Mouse (Mus musculus) embryonic facial prominence, embryonic 15.5 days (tissue): ENCODE measurements around the gene Angptl7. TPM values are rescaled to one million over a fixed set of nuclear protein-coding genes. Genes with fewer than 3 reads are reported as not detected.
A peak's percentile ranks its signal among the peaks of the same experiment; 100 is the strongest.

ENCODE experiments used
- ATAC-seq: fragments of 200-750 bp; cut with Nextera tagmentation; 2 replicates; pipeline ENCODE4 v1.8.0; 2017; ENCODE audit warnings: low read depth, moderate TSS enrichment; ENCODE audit not compliant: insufficient number of reproducible peaks, low FRiP score, low TSS enrichment
- H3K27ac ChIP-seq: fragments of 300-500 bp; sonication (generic); replicated peaks from 2 replicates; pipeline ENCODE4 v1.5.1; 2015; ENCODE audit warnings: mild to moderate bottlenecking, inconsistent platforms
- H3K27me3 ChIP-seq: fragments of 300-500 bp; sonication (generic); 2 replicates; pipeline ENCODE4 v1.6.1; 2015; ENCODE audit warnings: inconsistent platforms
- H3K36me3 ChIP-seq: fragments of 300-500 bp; sonication (generic); 2 replicates; pipeline ENCODE4 v1.6.1; 2015; ENCODE audit warnings: mild to moderate bottlenecking, inconsistent platforms
- H3K4me1 ChIP-seq: fragments of 300-500 bp; sonication (generic); 2 replicates; pipeline ENCODE4 v1.6.1; 2015; ENCODE audit warnings: inconsistent platforms
- H3K4me2 ChIP-seq: fragments of 300-500 bp; sonication (generic); replicated peaks from 2 replicates; pipeline ENCODE4 v1.6.1; 2015; ENCODE audit warnings: mild to moderate bottlenecking, inconsistent platforms
- H3K4me3 ChIP-seq: fragments of 300-500 bp; sonication (generic); replicated peaks from 2 replicates; pipeline ENCODE4 v1.5.1; 2015; ENCODE audit warnings: mild to moderate bottlenecking, inconsistent platforms
- H3K9ac ChIP-seq: fragments of 300-500 bp; sonication (generic); 2 replicates; pipeline ENCODE4 v1.6.1; 2015; ENCODE audit warnings: inconsistent platforms
- H3K9me3 ChIP-seq: fragments of 300-500 bp; sonication (generic); replicated peaks from 2 replicates; pipeline ENCODE4 v1.6.1; 2016; ENCODE audit warnings: inconsistent platforms
- WGBS: fragments of 180-500 bp; shearing (Covaris S2); methylation state at CpG from one replicate; pipeline ENCODE4 v1.1.7; 2015; 5-methylcytosine and 5-hydroxymethylcytosine counted together
- polyA plus RNA-seq: library from polyadenylated mRNA; unstranded; fragments of >200 nt; fragmentation: Nextera tagmentation; extraction: Ambion mirVana; gene quantifications from 2 replicates; pipeline ENCODE4 v1.2.1, GENCODE M21; 2015

The Angptl7 gene
- polyA plus RNA-seq, 1 experiment from 2014 or later, result 4.8 TPM

- Histone ChIP-seq H3K27ac (no peak overlapping the region), H3K27me3 (no peaks in the 10 kb centered on the region), H3K4me3 (no peak overlapping the region), H3K9ac (no peak overlapping the region), H3K9me3 (no peaks in the 10 kb centered on the region), H3K36me3 (peaks cover 74% of the 10 kb centered on the region), H3K4me1 (0 out of 2 replicates have a peak, but pooled peaks cover 4% of the 10 kb centered on the region), H3K4me2 (no peak overlapping the region)
- 50% methylated on average over 4 of the region's 4 CpGs for WGBS
- ATAC-seq, result peak; percentile 40; the same call in 1 of the 2 replicates
Observed at GRCm38 (mm10) chr4:148517809-148518208, 17.5 kb upstream of the Angptl7 start.

GRCm38 (mm10) chr4:148515313-148515712 lies 15.1 kb upstream of the Angptl7 start:
- Histone ChIP-seq H3K36me3 (peaks cover 66% of the 10 kb centered on the region), H3K4me2 (no peak overlapping the region), H3K4me1 (0 out of 2 replicates have a peak, but pooled peaks cover 8% of the 10 kb centered on the region), H3K27me3 (no peaks in the 10 kb centered on the region), H3K9me3 (no peaks in the 10 kb centered on the region), H3K27ac (no peak overlapping the region), H3K9ac (no peak overlapping the region), H3K4me3 (no peak overlapping the region)
- 83% methylated on average over 2 of the region's 2 CpGs for WGBS
- no peak for ATAC-seq

- Histone ChIP-seq H3K27me3 (no peaks in the 10 kb centered on the region), H3K9me3 (no peaks in the 10 kb centered on the region), H3K9ac (no peak overlapping the region), H3K36me3 (peaks cover 58% of the 10 kb centered on the region), H3K4me1 (peaks cover 14% of the 10 kb centered on the region), H3K4me3 (no peak overlapping the region), H3K4me2 (no peak overlapping the region), H3K27ac (no peak overlapping the region)
- peak; percentile 40; the same call in 1 of the 2 replicates for ATAC-seq
- WGBS, result 70% methylated on average over 6 of the region's 6 CpGs
Observed at GRCm38 (mm10) chr4:148513021-148513559, 12.8 kb upstream of the Angptl7 start.

GRCm38 (mm10) chr4:148511334-148511733 lies 11.1 kb upstream of the Angptl7 start:
- H3K27ac ChIP-seq, result no peak overlapping the region

GRCm38 (mm10) chr4:148510691-148511090 lies 10.4 kb upstream of the Angptl7 start:
- no peak for ATAC-seq
- Histone ChIP-seq H3K27me3 (no peaks in the 10 kb centered on the region), H3K4me2 (no peak overlapping the region), H3K9ac (no peak overlapping the region), H3K36me3 (peaks cover 51% of the 10 kb centered on the region), H3K9me3 (no peaks in the 10 kb centered on the region), H3K4me1 (peaks cover 17% of the 10 kb centered on the region), H3K27ac (peak overlapping the region; percentile 65; the same call in 1 of the 2 replicates), H3K4me3 (no peak overlapping the region)
- WGBS, result 66% methylated on average over 4 of the region's 4 CpGs

More at GRCm38 (mm10) chr4:148511334-148511733, 11.1 kb upstream of the Angptl7 start:
- H3K4me1 ChIP-seq, result peaks cover 17% of the 10 kb centered on the region
- no peaks in the 10 kb centered on the region for H3K27me3 ChIP-seq
- H3K9me3 ChIP-seq, result no peaks in the 10 kb centered on the region
- no peak overlapping the region for H3K4me3 ChIP-seq
- WGBS, result 92% methylated on average over 4 of the region's 4 CpGs
- H3K9ac ChIP-seq, result no peak overlapping the region
- ATAC-seq, result no peak
- peaks cover 49% of the 10 kb centered on the region for H3K36me3 ChIP-seq
- no peak overlapping the region for H3K4me2 ChIP-seq

- ATAC-seq, result no peak
- Histone ChIP-seq H3K36me3 (peaks cover 45% of the 10 kb centered on the region), H3K9me3 (no peaks in the 10 kb centered on the region), H3K9ac (no peak overlapping the region), H3K4me1 (peaks cover 17% of the 10 kb centered on the region), H3K27me3 (no peaks in the 10 kb centered on the region), H3K4me3 (no peak overlapping the region), H3K27ac (peak overlapping the region; percentile 69; the same call in 1 of the 2 replicates), H3K4me2 (no peak overlapping the region)
- 67% methylated on average over 8 of the region's 8 CpGs for WGBS
Observed at GRCm38 (mm10) chr4:148509450-148510084, 9.3 kb upstream of the Angptl7 start.

GRCm38 (mm10) chr4:148508084-148508849 lies 8.0 kb upstream of the Angptl7 start:
- Histone ChIP-seq H3K27ac (0 out of 2 replicates have a peak overlapping the region, but pooled peaks have one; percentile 44), H3K9ac (no peak overlapping the region), H3K9me3 (no peaks in the 10 kb centered on the region), H3K4me1 (peaks cover 17% of the 10 kb centered on the region), H3K4me2 (no peak overlapping the region), H3K27me3 (no peaks in the 10 kb centered on the region), H3K4me3 (no peak overlapping the region), H3K36me3 (peaks cover 48% of the 10 kb centered on the region)
- ATAC-seq, result no peak
- 90% methylated on average over 14 of the region's 14 CpGs for WGBS

- 0 out of 2 replicates have a peak overlapping the region, but pooled peaks have one; percentile 44 for H3K27ac ChIP-seq
- H3K9me3 ChIP-seq, result no peaks in the 10 kb centered on the region
- peaks cover 17% of the 10 kb centered on the region for H3K4me1 ChIP-seq
- no peak overlapping the region for H3K9ac ChIP-seq
- no peaks in the 10 kb centered on the region for H3K27me3 ChIP-seq
- H3K4me3 ChIP-seq, result no peak overlapping the region
- no peak for ATAC-seq
- 62% methylated on average over 5 of the region's 5 CpGs for WGBS
- H3K36me3 ChIP-seq, result peaks cover 49% of the 10 kb centered on the region
- H3K4me2 ChIP-seq, result no peak overlapping the region
Observed at GRCm38 (mm10) chr4:148507585-148507984, 7.3 kb upstream of the Angptl7 start.

- no peaks in the 10 kb centered on the region for H3K27me3 ChIP-seq
- H3K4me1 ChIP-seq, result peaks cover 9% of the 10 kb centered on the region; the same call in 1 of the 2 replicates
- no peaks in the 10 kb centered on the region for H3K9me3 ChIP-seq
- 59% methylated on average over 8 of the region's 8 CpGs for WGBS
- no peak overlapping the region for H3K4me2 ChIP-seq
- peaks cover 58% of the 10 kb centered on the region for H3K36me3 ChIP-seq
- no peak overlapping the region for H3K27ac ChIP-seq
- no peak overlapping the region for H3K9ac ChIP-seq
- no peak for ATAC-seq
- H3K4me3 ChIP-seq, result no peak overlapping the region
Observed at GRCm38 (mm10) chr4:148504497-148504959, 4.3 kb upstream of the Angptl7 start.

- ATAC-seq, result peak; percentile 47
- peaks cover 63% of the 10 kb centered on the region for H3K36me3 ChIP-seq
- no peak overlapping the region for H3K4me3 ChIP-seq
- WGBS, result 79% methylated on average over 25 of the region's 25 CpGs
- H3K9me3 ChIP-seq, result no peaks in the 10 kb centered on the region
- no peak overlapping the region for H3K4me2 ChIP-seq
- no peaks in the 10 kb centered on the region for H3K4me1 ChIP-seq
- no peak overlapping the region for H3K27ac ChIP-seq
- no peaks in the 10 kb centered on the region for H3K27me3 ChIP-seq
- no peak overlapping the region for H3K9ac ChIP-seq
Observed at GRCm38 (mm10) chr4:148495874-148496689, 4.2 kb downstream of the Angptl7 start.
